Mouse (Mus musculus) neural tube, embryonic 14.5 days (tissue): ENCODE results near the gene Enam. TPM values are rescaled to one million over a fixed set of nuclear protein-coding genes. Genes with fewer than 3 reads are reported as not detected.

ENCODE experiments used
- ATAC-seq: fragments of 200-750 bp; cut with Nextera tagmentation; 2 replicates; pipeline ENCODE4 v1.8.0; 2017; ENCODE audit warnings: low read depth, mild to moderate bottlenecking, moderate TSS enrichment, moderate library complexity
- H3K27ac ChIP-seq: fragments of 300-500 bp; sonication (generic); 2 replicates; pipeline ENCODE4 v1.5.1; 2014; ENCODE audit warnings: low read depth, mild to moderate bottlenecking, control low read depth, low read length, moderate library complexity, mixed read lengths
- H3K27me3 ChIP-seq: fragments of 300-500 bp; sonication (generic); 2 replicates; pipeline ENCODE4 v1.6.1; 2014; ENCODE audit warnings: low read length; ENCODE audit not compliant: control insufficient read depth, insufficient read depth
- H3K36me3 ChIP-seq: fragments of 300-500 bp; sonication (generic); 2 replicates; pipeline ENCODE4 v1.6.1; 2014; ENCODE audit warnings: low read length, mixed read lengths; ENCODE audit not compliant: control insufficient read depth, insufficient read depth
- H3K4me1 ChIP-seq: fragments of 300-500 bp; sonication (generic); 2 replicates; pipeline ENCODE4 v1.6.1; 2014; ENCODE audit warnings: low read length; ENCODE audit not compliant: control insufficient read depth, insufficient read depth
- H3K4me2 ChIP-seq: fragments of 300-500 bp; sonication (generic); 2 replicates; pipeline ENCODE4 v1.6.1; 2014; ENCODE audit warnings: mild to moderate bottlenecking, low read depth, low read length, control low read depth
- H3K4me3 ChIP-seq: fragments of 300-500 bp; sonication (generic); 2 replicates; pipeline ENCODE4 v1.5.1; 2014; ENCODE audit warnings: low read depth, low read length, control low read depth, mixed read lengths
- H3K9ac ChIP-seq: fragments of 300-500 bp; sonication (generic); replicated peaks from 2 replicates; pipeline ENCODE4 v1.6.1; 2014; ENCODE audit warnings: low read depth, mild to moderate bottlenecking, control low read depth, low read length, mixed read lengths
- H3K9me3 ChIP-seq: fragments of 300-500 bp; sonication (generic); 2 replicates; pipeline ENCODE4 v1.6.1; 2016; ENCODE audit warnings: low read length; ENCODE audit not compliant: control insufficient read depth
- WGBS: fragments of 180-500 bp; shearing (Covaris S2); extraction: QIAGEN DNeasy Blood & Tissue Kit; methylation state at CpG from one replicate; pipeline ENCODE4 v1.1.7; 2014; 5-methylcytosine and 5-hydroxymethylcytosine counted together
- polyA plus RNA-seq: library from polyadenylated mRNA; unstranded; fragments of >200 nt; fragmentation: Nextera tagmentation; extraction: Ambion mirVana; gene quantifications from 2 replicates; pipeline ENCODE4 v1.2.1, GENCODE M21; 2014

The Enam gene
- polyA plus RNA-seq = not detected in 2 replicates

GRCm38 (mm10) chr5:88487675-88488074, at the start of gene Enam:
Gene Enam, plus strand, starts transcription at chr5:88487975.
- no peaks in the 10 kb centered on the region for H3K27me3 ChIP-seq
- no peaks in the 10 kb centered on the region; the same call in 1 of the 2 replicates for H3K9me3 ChIP-seq
- no peaks in the 10 kb centered on the region for H3K4me1 ChIP-seq
- no peak within 1 kb of the TSS for H3K4me3 ChIP-seq
- no peak within 1 kb of the TSS for H3K4me2 ChIP-seq
- no peaks in the 10 kb centered on the region for H3K36me3 ChIP-seq
- no peak within 1 kb of the TSS for H3K9ac ChIP-seq
- no peak for ATAC-seq
- no peak within 1 kb of the TSS for H3K27ac ChIP-seq

GRCm38 (mm10) chr5:88455691-88456090, 32.1 kb upstream of the Enam start, which contains the start of gene Ambn:
Gene Ambn, plus strand, starts transcription at chr5:88455991.
- no peak within 1 kb of the TSS for H3K27ac ChIP-seq
- H3K4me1 ChIP-seq = no peaks in the 10 kb centered on the region
- H3K9me3 ChIP-seq = no peaks in the 10 kb centered on the region
- ATAC-seq = no peak
- no peaks in the 10 kb centered on the region for H3K27me3 ChIP-seq
- no peak within 1 kb of the TSS for H3K9ac ChIP-seq
- no peak within 1 kb of the TSS for H3K4me2 ChIP-seq
- 91% methylated on average over 3 of the region's 3 CpGs for WGBS
- H3K36me3 ChIP-seq = no peaks in the 10 kb centered on the region
- H3K4me3 ChIP-seq = no peak within 1 kb of the TSS

GRCm38 (mm10) chr5:88467471-88467870, 20.3 kb upstream of the Enam start:
- no peak for ATAC-seq
- Histone ChIP-seq H3K27ac (no peak overlapping the region), H3K9me3 (no peaks in the 10 kb centered on the region), H3K9ac (no peak overlapping the region), H3K4me1 (no peaks in the 10 kb centered on the region), H3K4me3 (no peak overlapping the region), H3K27me3 (no peaks in the 10 kb centered on the region), H3K4me2 (no peak overlapping the region), H3K36me3 (no peaks in the 10 kb centered on the region)
- WGBS = 82% methylated on average over 2 of the region's 2 CpGs

- Histone ChIP-seq H3K9me3 (no peaks in the 10 kb centered on the region), H3K27me3 (no peaks in the 10 kb centered on the region), H3K36me3 (no peaks in the 10 kb centered on the region), H3K4me3 (no peak overlapping the region), H3K4me1 (no peaks in the 10 kb centered on the region), H3K27ac (no peak overlapping the region), H3K4me2 (no peak overlapping the region), H3K9ac (no peak overlapping the region)
- WGBS = 95% methylated on average over 4 of the region's 4 CpGs
- no peak for ATAC-seq
These were observed 18.7 kb upstream of the Enam start for GRCm38 (mm10) chr5:88468807-88469704.

- Histone ChIP-seq H3K4me2 (no peak overlapping the region), H3K27me3 (no peaks in the 10 kb centered on the region), H3K9me3 (no peaks in the 10 kb centered on the region; the same call in 1 of the 2 replicates), H3K9ac (no peak overlapping the region), H3K27ac (no peak overlapping the region), H3K36me3 (no peaks in the 10 kb centered on the region), H3K4me3 (no peak overlapping the region), H3K4me1 (no peaks in the 10 kb centered on the region)
- 75% methylated on average over 2 of the region's 2 CpGs for WGBS
- no peak for ATAC-seq
These were observed 1.2 kb downstream of the Enam start for GRCm38 (mm10) chr5:88489004-88489403.

- no peak overlapping the region for H3K4me2 ChIP-seq
- no peak overlapping the region for H3K4me3 ChIP-seq
- no peaks in the 10 kb centered on the region for H3K4me1 ChIP-seq
- WGBS = 66% methylated on average over 5 of the region's 5 CpGs
- no peak for ATAC-seq
- H3K27me3 ChIP-seq = no peaks in the 10 kb centered on the region
- no peaks in the 10 kb centered on the region for H3K36me3 ChIP-seq
- H3K9ac ChIP-seq = no peak overlapping the region
- H3K9me3 ChIP-seq = no peaks in the 10 kb centered on the region
- H3K27ac ChIP-seq = no peak overlapping the region
These were observed 3.3 kb downstream of the Enam start for GRCm38 (mm10) chr5:88491111-88491510.

- H3K9me3 ChIP-seq = no peaks in the 10 kb centered on the region
- H3K36me3 ChIP-seq = no peaks in the 10 kb centered on the region
- no peak for ATAC-seq
- no peaks in the 10 kb centered on the region for H3K4me1 ChIP-seq
- 88% methylated on average over 3 of the region's 3 CpGs for WGBS
- no peaks in the 10 kb centered on the region for H3K27me3 ChIP-seq
- H3K27ac ChIP-seq = no peak overlapping the region
- no peak overlapping the region for H3K9ac ChIP-seq
- no peak overlapping the region for H3K4me3 ChIP-seq
- no peak overlapping the region for H3K4me2 ChIP-seq
These were observed 12.0 kb downstream of the Enam start for GRCm38 (mm10) chr5:88499781-88500180.

- Histone ChIP-seq H3K9me3 (no peaks in the 10 kb centered on the region), H3K27me3 (no peaks in the 10 kb centered on the region), H3K4me3 (no peak overlapping the region), H3K4me2 (no peak overlapping the region), H3K4me1 (no peaks in the 10 kb centered on the region), H3K27ac (no peak overlapping the region), H3K36me3 (no peaks in the 10 kb centered on the region), H3K9ac (no peak overlapping the region)
- 79% methylated on average over 1 of the region's 1 CpGs for WGBS
- no peak for ATAC-seq
These were observed 20.8 kb downstream of the Enam start for GRCm38 (mm10) chr5:88508555-88508954.

- Histone ChIP-seq H3K9me3 (no peaks in the 10 kb centered on the region), H3K4me2 (no peak overlapping the region), H3K4me3 (no peak overlapping the region), H3K27me3 (no peaks in the 10 kb centered on the region), H3K36me3 (no peaks in the 10 kb centered on the region), H3K27ac (no peak overlapping the region), H3K4me1 (no peaks in the 10 kb centered on the region), H3K9ac (no peak overlapping the region)
- no peak for ATAC-seq
- 96% methylated on average over 1 of the region's 1 CpGs for WGBS
These were observed 21.2 kb downstream of the Enam start for GRCm38 (mm10) chr5:88508990-88509389.
